Mouse (Mus musculus): ENCODE results near the gene 3110021N24Rik.

3110021N24Rik gene

GRCm38 (mm10) chr4:108798083-108798830 lies 78.8 kb downstream of the 3110021N24Rik start:
- peak; percentile 56 for DNase-seq

DNA sequence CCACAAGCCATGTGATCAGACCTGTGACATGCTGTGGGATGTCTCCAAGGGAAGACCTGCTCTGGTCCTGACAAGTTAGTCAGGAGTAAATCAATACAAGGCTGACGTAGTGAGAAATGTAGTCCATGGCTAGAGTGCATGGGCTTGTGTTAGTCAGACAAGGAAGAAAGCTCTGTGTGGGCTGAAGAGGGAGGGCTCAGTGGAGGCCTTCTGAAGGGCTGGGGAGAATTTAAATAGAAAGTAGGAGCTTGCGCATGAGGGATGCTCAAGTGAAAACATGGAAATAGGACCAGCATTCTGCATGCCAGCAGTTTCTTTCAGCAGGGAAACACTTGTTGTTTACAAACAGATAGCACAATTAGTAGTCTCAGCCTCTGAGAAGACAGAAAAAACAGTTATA lies 84.1 kb downstream of the 3110021N24Rik start:
- no peak for DNase-seq

DNA sequence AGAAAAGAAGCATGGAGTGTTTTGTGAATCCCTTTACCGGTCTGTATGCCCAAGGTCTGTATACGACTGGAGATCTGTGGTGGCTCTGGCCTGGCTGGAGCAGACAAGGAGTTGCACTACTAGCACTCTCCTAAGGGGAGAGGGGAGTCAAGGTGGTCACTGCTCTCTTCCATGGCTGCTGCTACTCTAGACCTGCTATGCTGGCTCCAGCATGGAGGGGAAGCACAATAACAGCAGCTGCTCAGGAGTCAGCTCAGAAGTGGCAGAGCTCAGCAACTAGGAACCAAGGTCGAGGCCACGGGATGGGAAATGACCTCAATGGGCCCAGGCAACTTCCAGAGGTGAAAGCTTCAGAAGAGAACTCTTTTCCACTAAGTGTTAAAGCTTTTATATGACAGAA lies 91.7 kb downstream of the 3110021N24Rik start:
- DNase-seq: no peak

- DNase-seq: no peak
Observed at GRCm38 (mm10) chr4:108811550-108811949, 92.1 kb downstream of the 3110021N24Rik start.

GRCm38 (mm10) chr4:108825677-108826076 lies 106.2 kb downstream of the 3110021N24Rik start:
- no peak for DNase-seq

DNA sequence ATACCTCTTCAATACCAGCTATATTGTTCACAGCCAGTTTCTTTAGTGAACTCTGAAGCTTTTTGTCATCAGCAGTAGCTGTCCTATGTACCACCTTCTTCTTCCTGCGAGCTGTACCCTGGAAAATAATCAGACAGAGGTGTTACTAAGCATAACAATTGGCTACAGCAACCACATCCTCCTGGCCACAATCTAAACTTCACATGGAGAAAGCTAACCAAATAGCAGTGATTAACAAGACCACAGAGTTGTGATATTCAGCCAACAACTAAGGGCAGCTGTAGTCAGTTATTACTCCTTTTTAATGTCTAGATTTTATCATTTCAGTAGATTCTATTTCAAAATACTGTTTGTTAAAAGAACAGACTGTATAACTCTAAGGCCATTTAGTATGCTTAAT lies 106.6 kb downstream of the 3110021N24Rik start:
- no peak for DNase-seq

- no peak for DNase-seq
Observed at GRCm38 (mm10) chr4:108826643-108827042, 107.2 kb downstream of the 3110021N24Rik start.

GRCm38 (mm10) chr4:108830698-108831097 lies 111.2 kb downstream of the 3110021N24Rik start:
- DNase-seq: no peak
